Mouse (Mus musculus): Measurements from ENCODE around the gene Gse1. TPM values are rescaled to one million over a fixed set of nuclear protein-coding genes. Genes with fewer than 3 reads are reported as not detected.

The Gse1 gene
- total RNA-seq, 2 experiments from 2014 or later, result 32.6 to 34.6 TPM

DNA sequence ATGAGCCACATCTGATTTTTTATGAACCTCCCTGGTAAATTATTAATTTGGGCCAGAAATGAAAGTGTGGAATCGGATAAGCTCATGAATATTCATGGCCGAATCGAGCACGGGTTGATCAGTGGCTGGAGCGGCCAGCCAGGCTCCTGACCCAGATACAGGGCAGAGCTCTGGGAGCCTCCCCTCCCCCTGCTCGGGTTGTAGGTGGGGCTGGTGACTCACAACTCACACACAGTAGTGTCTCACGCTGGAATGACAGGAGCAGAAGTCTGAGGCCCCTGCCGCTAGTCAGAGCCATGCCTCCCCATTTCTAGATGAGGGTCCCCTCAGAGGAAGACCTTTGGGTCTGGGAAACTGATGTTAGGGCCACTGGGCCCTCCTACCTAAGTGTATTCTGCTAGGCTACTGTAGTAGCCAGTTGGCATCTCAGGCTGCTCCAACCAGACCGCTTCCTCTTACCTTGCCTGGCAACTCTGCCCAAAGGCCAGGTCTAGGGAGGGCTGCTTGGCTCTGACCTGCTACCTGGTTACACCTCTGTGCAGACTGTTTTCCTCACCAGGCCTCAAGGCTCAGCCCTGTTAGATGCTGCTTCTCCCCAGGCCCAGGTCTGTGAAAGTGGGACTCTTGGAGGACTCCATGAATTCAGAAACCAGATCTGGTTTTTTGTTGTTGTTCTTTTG is 270.8 kb downstream of the Gse1 start:
- DNase-seq, result peak; percentile 79 to 87
- intact Hi-C loops (cut with DNase I), result no loop called here

DNA sequence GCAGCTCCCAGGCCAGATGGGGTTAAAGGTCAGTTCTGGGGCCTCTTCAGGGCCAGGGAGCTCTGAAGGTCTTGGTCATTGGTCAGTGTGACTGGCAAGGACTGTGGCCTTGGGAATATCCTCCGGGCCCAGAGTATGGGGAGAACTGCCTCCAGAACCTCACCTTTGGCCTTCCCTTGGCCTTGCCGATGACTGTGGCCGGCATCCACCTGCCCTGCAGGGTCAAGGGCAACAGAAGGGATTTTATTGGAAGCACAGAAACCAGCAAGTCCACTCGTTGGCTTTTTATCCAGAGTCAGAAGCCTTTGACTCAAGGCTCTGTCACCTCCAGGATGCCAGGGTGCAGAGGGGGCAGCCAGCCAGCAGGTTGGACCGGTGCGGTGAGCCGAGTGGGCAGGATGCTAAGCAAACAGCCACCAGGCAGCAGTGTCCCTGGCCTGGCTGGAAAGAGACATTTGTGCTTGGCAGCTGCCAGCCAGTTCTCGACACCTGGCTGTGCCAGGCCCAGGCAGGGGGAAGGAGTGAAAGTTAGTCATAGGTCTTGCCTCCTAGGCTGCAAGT is 272.5 kb downstream of the Gse1 start:
- intact Hi-C loops (cut with DNase I), result no loop called here
- peak in 1 of 2 experiments; percentile 35 for DNase-seq

DNA sequence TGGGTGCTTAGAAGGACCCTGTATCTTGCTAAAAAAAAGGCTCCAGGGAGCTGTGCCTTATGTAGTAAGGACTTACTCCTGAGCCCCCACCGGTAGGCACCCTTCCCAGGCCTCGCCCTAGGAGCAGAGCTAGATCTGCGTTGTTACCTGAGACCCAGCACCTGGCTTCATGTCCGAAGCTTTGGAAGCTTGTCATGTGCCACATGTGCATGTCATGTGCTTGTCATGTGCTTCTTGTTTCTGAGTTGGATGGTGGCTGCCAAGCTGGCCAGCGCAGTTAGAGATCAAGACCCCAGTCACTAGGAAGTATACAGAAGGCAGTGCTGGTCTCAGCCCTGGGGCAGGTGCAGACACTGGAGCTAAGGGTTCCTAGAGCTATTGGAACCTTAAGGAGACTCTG is 273.2 kb downstream of the Gse1 start:
- intact Hi-C loops (cut with DNase I), result no loop called here
- DNase-seq, result peak in 1 of 2 experiments; percentile 27

DNA sequence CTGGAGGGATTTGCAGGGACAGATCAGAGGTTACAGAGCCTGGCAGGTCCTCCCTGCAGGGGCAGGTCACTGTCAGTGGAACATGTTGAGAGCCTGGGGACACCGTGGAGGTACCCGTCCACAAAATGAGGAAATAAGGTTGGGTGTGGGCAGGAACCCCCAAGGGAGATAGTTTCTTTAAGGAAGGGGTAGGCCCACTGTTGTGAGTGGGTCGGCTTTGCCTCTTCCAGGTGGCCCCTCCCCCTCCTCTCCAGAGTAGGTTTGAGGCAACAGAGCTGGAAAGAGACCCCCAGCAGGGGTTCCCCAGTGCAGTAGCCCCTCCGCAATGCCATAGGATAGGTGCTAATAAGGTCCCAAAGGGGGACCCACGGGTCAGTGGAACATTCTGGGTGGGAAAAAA is 274.2 kb downstream of the Gse1 start:
- intact Hi-C loops (cut with DNase I), result no loop called here
- DNase-seq, result no peak

DNA sequence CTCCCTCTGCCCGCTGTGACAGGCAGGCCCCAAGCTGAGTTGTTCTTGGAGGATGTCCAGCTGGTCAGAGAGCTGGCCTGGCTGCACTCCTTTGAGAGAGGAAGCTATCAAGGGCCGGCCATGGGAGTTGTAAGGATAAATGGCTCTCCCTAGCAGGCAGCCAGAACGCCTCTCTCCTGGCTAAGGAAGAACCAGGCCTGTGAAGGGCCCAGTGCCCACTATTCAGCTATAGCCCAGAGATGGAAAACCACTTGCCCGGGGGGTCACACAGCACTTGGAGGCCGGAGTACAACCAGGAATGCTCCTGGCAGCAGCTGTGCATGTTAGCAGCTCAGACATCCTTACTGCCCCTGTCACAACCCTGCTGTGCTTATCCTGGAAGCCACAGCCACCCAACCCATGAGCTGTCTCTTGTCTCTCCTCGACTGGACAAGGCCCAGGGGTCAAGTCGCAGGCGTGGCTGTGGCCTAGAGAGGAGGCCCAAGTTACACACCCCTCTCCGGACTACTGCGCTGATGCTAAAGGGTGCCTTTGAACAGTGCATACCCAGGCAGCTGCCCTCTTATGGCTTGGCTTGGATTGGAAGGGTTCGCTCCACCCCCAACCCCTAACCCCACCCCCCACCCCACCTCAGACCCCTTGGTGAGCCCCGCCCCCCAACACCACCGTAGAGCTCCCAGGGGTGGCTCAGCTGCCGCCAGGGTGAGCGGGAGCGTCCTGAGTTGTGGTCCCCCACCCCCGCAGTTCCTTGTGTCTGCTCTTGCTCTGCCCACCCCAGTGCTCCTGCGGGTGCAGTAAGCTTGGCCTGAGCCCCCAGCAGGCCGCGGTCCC is 276.2 kb downstream of the Gse1 start:
- intact Hi-C loops (cut with DNase I), result loop anchor here (2.0 to 5.0 kb wide), 2 partner anchors 30 to 97 kb away; no protein-coding TSS in a partner anchor
- DNase-seq, result peak; percentile 79 to 85

DNA sequence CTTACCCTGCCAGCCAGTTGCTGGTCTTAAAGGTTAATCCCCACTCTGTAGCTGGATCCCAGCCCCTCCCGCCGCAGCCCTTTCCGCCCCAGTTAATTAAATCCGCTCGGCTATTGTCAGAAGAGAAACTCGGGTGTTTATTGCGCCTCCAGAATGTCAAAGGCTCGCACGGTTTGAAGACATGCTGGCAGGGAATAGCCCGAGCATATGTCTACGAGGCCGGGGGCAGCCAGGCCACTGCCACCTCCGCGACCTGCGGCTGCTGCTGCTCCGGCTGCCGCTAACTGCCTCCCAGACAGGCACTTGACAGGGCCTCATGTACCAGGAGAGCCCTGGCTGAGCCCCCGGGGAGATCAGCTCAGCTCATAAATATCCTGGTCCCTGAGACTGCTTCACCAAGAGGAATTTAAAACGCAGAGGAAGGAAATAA is 276.8 kb downstream of the Gse1 start:
- DNase-seq, result peak in 1 of 2 experiments; percentile 41
- intact Hi-C loops (cut with DNase I), result loop anchor here (2.0 to 5.0 kb wide), 2 partner anchors 30 to 98 kb away; no protein-coding TSS in a partner anchor

DNA sequence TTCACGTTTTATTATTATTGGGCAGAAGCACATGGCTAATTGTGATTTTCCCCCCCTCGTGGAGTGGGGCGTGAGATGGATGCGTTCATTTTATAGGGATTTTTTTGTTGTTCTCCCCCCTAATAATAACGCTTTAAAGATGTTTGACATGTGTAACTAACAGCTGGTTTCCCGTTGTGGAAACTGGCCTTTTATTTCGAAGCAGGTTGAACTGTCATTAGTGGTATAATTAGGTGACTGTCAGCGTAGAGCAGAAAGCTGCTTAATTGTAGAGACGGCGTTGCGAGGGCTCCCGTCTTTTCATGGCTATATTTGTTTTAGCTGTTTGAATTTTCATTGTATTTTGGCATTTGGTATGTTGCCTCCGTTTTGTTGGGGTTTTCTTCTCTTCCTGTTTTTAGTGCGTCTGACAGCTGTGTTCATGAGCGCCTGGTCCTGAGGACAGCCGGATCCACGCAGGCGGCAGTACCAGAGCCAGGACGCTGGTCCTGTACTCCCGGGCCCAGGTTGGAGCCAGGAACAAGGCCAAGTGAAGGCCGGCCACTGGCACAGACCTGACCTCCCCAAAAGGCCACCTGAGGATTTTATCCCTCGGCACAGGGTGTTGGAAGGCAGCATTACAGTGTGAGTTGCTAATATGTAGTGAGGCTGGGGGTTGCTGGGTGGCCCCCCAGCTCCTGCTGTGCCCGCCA is 277.5 kb downstream of the Gse1 start:
- intact Hi-C loops (cut with DNase I), result loop anchor here (2.0 to 5.0 kb wide), 2 partner anchors 31 to 98 kb away; no protein-coding TSS in a partner anchor
- peak in 1 of 2 experiments; percentile 7 for DNase-seq

DNA sequence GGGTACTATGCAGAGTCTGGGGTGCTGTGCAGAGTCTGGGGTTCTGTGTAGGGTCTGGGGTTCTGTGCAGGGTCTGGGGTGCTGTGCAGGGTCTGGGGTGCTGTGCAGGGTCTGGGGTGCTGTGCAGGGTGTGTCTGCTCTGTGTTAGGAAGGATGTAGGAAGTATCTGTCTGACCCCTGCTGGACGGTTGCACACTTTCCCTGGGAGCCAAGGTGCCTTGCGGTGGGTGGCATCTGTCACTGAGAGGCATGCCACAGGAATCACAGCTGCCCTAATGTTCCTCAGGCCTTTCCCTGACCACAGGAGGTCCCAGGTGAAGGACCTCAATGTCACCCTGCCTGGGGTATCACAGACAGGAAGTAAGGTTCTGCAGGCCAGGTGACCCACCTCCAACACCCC is 278.3 kb downstream of the Gse1 start:
- intact Hi-C loops (cut with DNase I), result loop anchor here (5.0 kb wide), 1 partner anchor 99 kb away; no protein-coding TSS in a partner anchor
- DNase-seq, result no peak

DNA sequence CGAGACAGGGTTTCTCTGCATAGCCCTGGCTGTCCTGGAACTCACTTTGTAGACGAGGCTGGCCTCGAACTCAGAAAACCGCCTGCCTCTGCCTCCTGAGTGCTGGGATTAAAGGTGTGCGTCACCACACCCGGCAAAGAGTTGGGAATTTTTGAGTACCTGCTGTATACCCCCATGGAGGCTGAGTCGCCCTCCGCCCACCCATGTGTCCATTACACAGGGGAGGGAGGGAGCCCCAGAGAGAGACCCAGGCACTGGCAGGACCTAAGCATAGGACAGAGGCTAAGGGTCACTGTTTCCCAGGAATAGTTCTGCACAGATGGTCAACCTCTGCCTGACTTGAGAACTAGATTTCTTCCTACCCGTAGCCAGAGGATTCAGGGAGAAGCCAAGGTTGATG is 279.0 kb downstream of the Gse1 start:
- DNase-seq, result no peak
- intact Hi-C loops (cut with DNase I), result loop anchor here (5.0 kb wide), 1 partner anchor 100 kb away; no protein-coding TSS in a partner anchor

DNA sequence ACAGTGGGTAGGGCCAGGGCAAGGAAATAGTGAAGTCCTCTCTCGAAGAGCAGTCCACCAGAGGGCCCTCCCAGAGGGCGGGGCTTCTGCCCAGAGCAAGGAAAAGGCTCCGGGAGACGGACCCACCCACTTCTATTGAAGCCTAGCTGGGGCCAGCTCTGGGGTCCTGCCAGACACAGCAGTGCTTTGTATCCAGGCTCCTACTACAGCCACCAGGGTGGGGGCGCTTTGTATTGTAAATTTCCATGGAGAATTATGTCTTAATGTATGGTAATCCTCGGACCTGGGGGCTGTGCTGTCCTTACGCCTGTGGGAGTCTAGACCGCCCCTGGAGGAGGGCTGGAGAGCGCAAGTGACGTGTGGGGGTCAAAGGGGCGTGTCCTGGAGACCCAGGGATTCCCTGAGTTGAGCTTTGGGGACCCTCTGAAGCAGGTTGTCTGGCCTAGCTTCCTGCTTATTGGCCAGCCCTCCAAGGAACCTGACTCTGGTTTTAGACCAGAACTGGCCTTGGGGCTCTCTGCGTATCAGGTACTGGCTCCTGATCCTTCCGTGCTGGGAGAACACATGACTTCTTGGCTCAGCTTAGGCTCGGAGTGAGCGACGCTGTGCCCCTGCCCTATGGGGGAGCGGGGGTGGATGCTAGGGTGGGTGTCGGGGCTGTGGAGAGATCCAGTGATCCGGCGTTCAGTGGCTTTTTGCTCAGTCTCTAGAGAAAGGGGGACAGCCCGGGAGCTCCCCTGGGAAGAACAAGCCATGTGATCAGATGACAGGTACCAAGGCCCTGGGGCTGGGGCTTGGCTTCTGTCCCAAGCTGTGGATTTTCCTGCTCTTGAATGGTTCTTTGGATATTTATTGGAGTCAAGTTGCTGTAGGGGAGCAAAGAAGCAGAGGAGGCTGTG is 281.1 kb downstream of the Gse1 start:
- intact Hi-C loops (cut with DNase I), result loop anchor here (5.0 kb wide), 1 partner anchor 102 kb away; no protein-coding TSS in a partner anchor

DNA sequence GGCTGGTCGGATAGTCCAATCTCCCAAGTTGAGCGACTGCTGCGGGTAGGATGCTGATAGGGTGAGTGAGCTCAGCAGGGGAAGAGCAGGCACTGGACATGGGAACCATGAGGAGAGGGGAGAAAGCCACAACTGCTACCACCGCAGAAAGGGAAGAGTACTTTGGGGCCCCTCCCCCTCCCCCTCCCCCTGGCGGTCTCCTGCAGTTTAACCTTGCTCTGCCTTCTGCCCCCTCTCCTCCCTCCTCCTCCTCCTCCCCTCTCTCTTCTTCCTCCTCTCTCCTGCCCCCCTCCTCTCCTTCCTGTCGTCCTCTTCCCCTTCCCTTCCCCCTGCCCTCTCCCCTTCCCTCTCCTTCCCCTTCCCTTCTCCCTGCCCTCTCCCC is 281.8 kb downstream of the Gse1 start:
- DNase-seq, result no peak
- intact Hi-C loops (cut with DNase I), result no loop called here

More for the DNA sequence above, 281.1 kb downstream of the Gse1 start:
- DNase-seq, result peak in 1 of 2 experiments; percentile 14

DNA sequence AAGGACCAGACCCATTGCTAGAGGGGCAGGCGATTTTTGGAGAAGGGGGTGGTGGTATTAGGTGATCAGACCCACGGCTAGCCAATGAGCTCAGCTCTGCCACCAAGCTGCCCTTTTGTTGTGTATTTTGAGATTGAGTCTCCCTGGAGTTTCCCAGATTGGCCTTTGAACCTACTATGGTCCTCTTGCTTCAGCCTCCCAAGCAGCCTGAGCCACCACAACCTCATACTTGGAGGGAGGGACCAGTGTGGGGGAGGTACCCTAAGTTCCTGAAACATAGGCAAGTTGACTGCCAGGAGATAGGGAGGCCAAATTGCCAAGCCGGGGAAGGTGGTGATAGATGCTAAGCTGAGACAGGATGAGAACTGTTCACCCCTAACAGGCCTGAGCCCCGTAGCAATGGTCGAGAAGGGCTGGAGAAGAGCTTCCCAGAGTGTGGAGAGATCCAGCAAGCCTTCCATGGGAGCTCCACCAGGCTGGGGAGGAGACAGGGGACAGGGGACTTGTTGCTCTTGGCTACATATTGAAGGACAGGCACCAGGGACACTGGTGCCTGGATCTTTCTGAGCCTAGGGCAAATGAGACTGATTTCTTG is 282.7 kb downstream of the Gse1 start:
- intact Hi-C loops (cut with DNase I), result no loop called here
- DNase-seq, result peak in 1 of 2 experiments; percentile 31

DNA sequence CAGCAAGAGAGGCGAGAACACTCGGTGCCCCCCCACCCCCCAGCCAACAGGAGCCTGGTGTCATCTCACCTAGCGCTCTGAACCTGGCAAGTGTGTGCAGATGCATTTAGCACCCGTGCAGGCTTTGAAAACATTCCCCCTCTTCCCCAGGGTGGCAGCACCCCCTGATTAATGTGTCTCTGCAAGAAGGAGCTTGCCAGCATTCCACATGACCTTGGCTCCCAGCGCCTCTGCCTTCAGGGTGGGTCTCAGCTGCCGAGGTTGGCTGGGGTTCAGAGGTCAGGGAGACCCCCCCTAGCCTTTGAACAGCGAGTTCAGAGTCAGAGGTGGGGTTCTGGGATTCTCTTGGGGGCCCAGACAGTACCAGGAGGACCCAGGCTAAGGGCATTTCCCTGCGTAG is 283.5 kb downstream of the Gse1 start:
- intact Hi-C loops (cut with DNase I), result no loop called here
- peak in 1 of 2 experiments; percentile 23 for DNase-seq

DNA sequence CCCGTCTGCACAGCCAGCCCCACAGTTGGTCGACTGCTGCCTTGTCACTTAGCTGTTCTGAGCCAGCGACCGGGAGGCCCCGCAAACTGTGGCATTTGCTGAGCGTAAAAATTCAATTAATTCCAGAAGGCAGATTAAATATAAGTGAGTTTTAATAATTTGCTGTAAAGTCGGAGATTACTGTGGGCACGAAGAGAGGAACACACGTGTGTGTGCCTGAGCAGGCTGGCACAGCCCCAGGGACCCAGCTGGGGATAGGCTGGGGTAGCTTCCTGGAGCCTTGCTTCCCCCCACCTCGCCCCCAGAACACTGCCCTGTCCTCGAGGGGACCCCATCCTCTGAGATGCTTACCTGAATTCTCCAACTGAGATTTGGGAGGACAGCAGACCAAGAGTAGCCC is 284.1 kb downstream of the Gse1 start:
- DNase-seq, result no peak
- intact Hi-C loops (cut with DNase I), result no loop called here

DNA sequence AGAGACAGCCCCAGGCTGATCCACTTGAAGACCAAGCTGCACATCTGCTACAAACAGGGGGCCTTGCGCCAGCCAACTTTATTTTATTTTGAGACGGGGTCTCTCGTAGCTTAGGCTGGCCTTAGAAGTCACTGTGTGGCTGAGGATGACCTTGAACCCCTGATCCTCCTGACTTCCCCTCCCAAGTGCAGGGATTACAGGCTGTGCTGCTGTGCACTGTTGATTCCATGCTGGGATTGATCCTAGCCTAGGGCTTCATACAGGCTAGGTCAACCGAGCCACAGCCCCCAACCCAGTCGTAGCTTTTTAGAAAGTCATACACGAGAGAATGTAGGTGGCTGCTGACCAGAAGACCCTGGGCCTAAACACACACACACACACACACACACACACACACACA is 284.9 kb downstream of the Gse1 start:
- intact Hi-C loops (cut with DNase I), result no loop called here
- DNase-seq, result no peak

DNA sequence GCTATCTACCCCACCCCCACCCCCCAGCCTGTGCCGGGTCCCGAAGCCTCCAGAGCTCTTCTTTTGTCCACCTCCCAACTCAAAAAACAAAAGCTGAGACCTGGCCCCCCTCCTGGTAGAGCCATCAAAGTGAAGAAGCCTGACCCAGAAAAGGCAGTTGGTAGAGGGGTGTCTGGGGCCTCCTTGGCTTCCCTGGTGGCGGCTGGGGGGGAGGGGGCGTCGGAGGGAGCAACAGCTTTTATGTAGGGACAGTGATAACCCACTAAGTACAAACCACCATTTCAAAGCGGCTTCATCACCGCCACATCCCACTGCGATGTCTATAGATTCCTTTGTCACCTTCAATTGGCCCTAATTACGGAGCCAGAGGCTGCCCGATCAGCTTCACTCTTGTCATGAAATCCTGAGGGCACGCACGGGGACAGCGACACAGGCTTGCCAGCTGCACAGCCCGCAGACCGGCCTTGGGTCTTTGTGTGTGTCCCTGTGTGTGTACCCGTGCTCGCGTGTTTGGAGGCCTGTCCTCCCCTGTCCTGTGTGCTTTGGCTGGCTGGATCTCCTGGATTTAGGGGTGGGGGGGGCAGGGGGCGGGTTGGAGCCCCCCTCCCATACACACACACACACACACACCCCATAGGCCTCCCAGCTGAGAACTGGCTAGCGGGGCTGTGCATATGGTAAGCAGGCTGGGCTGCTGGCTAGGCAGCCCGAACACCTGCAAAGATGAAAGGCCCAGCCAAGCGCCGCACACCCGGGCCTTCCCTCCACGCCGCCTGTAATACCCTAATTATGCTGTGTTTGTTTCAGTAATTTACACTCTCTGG is 285.6 kb downstream of the Gse1 start:
- intact Hi-C loops (cut with DNase I), result no loop called here
- peak in 1 of 2 experiments; percentile 14 for DNase-seq

DNA sequence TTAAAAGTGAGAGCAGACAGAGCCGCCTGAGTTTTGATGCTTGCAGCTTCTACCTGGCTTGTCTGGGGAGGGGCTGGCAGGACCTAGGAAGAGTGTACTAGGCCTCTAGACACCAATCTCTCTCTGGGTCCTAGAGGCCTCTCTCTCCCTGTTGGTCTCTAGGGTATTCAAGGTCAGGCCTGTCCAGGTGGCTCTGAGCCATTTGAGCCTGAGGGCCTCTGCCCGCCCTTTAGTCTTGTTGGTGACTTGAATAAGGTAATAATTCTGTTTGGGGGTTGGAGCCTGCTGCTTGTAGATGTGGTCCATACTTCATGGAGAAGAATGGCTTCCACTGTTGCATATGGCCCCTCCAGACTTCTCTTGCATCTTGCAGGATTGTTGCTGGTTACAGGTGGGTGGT is 287.0 kb downstream of the Gse1 start:
- DNase-seq, result no peak

DNA sequence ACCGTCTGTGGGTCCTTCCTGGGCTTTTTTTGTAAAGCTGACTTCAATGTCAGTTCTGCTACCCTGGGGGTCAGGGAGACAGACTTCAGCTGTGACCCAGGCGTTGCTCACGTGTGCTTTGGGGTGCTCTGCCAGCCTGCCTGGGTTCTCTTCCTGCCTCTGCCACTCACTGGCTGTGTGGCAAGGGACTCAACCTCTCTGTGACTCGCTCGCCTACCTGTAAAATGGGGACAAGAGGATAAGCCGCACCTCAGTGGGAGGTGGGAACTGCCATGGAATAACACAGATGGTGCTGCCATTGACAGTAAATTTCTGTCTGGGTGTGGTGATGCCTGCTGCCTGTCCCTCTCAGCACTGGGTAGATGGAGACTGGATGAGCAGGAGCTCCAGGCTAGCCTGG is 287.4 kb downstream of the Gse1 start:
- intact Hi-C loops (cut with DNase I), result no loop called here
- no peak for DNase-seq

More for the DNA sequence above, 287.0 kb downstream of the Gse1 start:
- intact Hi-C loops (cut with DNase I), result no loop called here

Measured in heart, postnatal 10 days (tissue).